Mouse (Mus musculus) limb, embryonic 12.5 days (tissue): Measurements from ENCODE around the gene Cdc42ep1. TPM values are rescaled to one million over a fixed set of nuclear protein-coding genes. Genes with fewer than 3 reads are reported as not detected.

Experiments used
- ATAC-seq: fragments of 200-750 bp; cut with Nextera tagmentation; 2 replicates; pipeline ENCODE4 v1.8.0; 2017; ENCODE audit warnings: low read depth, moderate TSS enrichment; ENCODE audit not compliant: insufficient number of reproducible peaks, insufficient read depth, low FRiP score, low TSS enrichment
- H3K27ac ChIP-seq: fragments of 300-500 bp; sonication (generic); 2 replicates; pipeline ENCODE4 v1.5.1; 2016; ENCODE audit warnings: mild to moderate bottlenecking, moderate library complexity
- H3K27me3 ChIP-seq: fragments of 300-500 bp; sonication (generic); 2 replicates; pipeline ENCODE4 v1.6.1; 2016; ENCODE audit warnings: mild to moderate bottlenecking, moderate library complexity
- H3K36me3 ChIP-seq: fragments of 300-500 bp; sonication (generic); 2 replicates; pipeline ENCODE4 v1.6.1; 2016; ENCODE audit warnings: mild to moderate bottlenecking, moderate library complexity
- H3K4me1 ChIP-seq: fragments of 300-500 bp; sonication (generic); replicated peaks from 2 replicates; pipeline ENCODE4 v1.6.1; 2016
- H3K4me2 ChIP-seq: fragments of 300-500 bp; sonication (generic); 2 replicates; pipeline ENCODE4 v1.6.1; 2016; ENCODE audit warnings: mild to moderate bottlenecking, moderate library complexity
- H3K4me3 ChIP-seq: fragments of 300-500 bp; sonication (generic); replicated peaks from 2 replicates; pipeline ENCODE4 v1.5.1; 2016; ENCODE audit warnings: mild to moderate bottlenecking
- H3K9ac ChIP-seq: fragments of 300-500 bp; sonication (generic); replicated peaks from 2 replicates; pipeline ENCODE4 v1.6.1; 2016; ENCODE audit warnings: mild to moderate bottlenecking, moderate library complexity
- H3K9me3 ChIP-seq: fragments of 300-500 bp; sonication (generic); 2 replicates; pipeline ENCODE4 v1.6.1; 2016; ENCODE audit warnings: mild to moderate bottlenecking, moderate library complexity
- WGBS: fragments of 180-500 bp; shearing (Covaris S2); methylation state at CpG from one replicate; pipeline ENCODE4 v1.1.7; 2016; 5-methylcytosine and 5-hydroxymethylcytosine counted together
- polyA plus RNA-seq: library from polyadenylated mRNA; unstranded; fragments of >200 nt; fragmentation: Nextera tagmentation; extraction: Ambion mirVana; gene quantifications from 2 replicates; pipeline ENCODE4 v1.2.1, GENCODE M21; 2016

The Cdc42ep1 gene
- polyA plus RNA-seq = 14.3 and 15.8 TPM in 2 replicates

DNA sequence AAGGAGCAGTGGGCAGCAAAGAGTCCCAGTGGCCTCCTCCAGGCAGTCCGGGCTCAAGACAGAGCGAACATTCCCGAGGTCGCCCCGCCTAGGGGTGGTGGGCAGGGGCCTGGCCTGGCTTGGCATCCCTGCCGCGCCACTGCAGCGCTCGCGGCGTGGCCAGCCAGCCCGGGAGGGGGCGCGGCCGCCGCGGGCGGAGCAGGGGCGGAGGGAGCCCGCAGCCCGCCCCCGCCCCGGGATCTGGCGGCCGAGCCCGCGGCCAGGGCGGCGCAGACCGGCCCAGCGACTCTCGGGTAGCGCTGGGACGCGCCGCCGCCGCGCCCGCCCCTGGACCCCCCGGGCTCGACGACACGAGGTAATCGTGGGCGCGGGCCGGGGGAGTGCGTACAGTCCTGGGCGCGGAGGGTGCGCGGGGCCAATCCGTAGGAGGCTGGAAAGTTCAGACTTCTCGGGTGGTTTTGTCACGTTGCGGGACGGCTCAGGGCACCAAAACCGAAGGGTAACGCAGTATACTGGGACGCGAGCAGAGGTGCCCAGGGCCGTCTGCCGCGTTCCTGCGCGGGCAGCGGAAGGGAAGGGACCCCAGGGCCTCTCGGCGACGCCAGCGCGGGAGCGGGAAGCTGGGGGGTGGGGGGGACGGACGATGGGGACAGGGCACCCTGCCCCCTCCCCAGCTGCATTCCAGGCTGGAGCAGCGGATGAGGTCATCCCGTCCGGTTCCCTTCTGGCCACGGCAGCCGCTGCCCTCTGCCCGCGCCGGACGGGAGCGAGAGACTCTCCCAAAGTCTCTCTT is at the start of gene Cdc42ep1:
TSS of gene Cdc42ep1 (plus strand) at position 254 of the 793 bp plus-strand sequence.
- peak within 1 kb of the TSS; percentile 70 for H3K9ac ChIP-seq
- peak within 1 kb of the TSS; percentile 88 for H3K4me2 ChIP-seq
- WGBS = under 1% methylated on average over 86 of the region's 86 CpGs
- peak; percentile 45; the same call in 1 of the 2 replicates for ATAC-seq
- peaks cover 61% of the 10 kb centered on the region for H3K4me1 ChIP-seq
- no peaks in the 10 kb centered on the region for H3K36me3 ChIP-seq
- H3K9me3 ChIP-seq = no peaks in the 10 kb centered on the region
- H3K27ac ChIP-seq = peak within 1 kb of the TSS; percentile 59; the same call in 1 of the 2 replicates
- peaks cover 29% of the 10 kb centered on the region for H3K27me3 ChIP-seq
- H3K4me3 ChIP-seq = peak within 1 kb of the TSS; percentile 59

DNA sequence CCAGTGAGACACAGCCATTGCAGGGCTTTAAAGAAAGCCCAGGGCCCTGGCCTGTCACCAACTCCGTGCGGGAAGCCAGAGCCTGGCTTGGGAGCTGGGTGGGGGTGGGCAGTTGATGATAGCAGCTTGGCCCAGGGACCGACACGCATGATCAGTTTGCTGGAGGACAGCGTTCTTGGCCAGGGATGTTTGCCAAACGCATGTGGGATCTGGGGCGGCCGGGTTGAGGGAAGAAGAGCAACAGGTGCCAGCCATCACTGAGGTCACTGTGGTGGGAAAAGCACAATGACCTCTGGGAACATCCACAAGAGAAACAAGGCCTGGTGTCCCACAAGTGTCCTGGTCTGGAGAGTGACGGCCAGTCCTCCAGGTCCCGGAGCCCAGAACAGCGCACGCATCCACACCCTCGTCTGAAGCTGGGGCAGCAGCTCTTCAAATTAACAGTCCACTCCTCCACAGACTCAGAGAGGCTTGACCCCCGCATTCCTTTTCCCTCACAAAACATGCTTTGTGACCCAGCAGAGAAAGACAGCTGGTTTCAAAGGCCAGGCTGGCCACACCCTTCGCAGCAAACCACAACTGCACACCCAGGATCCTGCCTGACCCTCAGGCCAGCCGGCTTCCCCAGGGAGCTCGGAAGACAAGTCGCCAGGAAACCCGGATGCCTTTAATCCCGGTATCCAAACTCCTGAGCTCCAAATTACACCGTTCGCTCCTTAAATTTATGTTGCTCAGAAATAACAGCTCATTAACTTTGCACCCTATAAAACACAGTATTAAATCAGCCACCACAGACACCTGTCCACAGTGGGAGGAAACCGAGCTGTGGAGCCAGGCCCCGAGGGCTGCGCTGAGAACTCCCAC is 46.0 kb upstream of the Cdc42ep1 start:
- Histone ChIP-seq H3K9me3 (no peaks in the 10 kb centered on the region), H3K4me2 (peak overlapping the region; percentile 17; the same call in 1 of the 2 replicates), H3K4me1 (peaks cover 24% of the 10 kb centered on the region), H3K4me3 (no peak overlapping the region), H3K27me3 (peaks cover 98% of the 10 kb centered on the region), H3K36me3 (no peaks in the 10 kb centered on the region), H3K9ac (no peak overlapping the region), H3K27ac (no peak overlapping the region)
- WGBS = 21% methylated on average over 25 of the region's 25 CpGs
- ATAC-seq = peak; percentile 57; the same call in 1 of the 2 replicates

GRCm38 (mm10) chr15:78797060-78797329 is 45.4 kb upstream of the Cdc42ep1 start:
- Histone ChIP-seq H3K4me3 (no peak overlapping the region), H3K36me3 (no peaks in the 10 kb centered on the region), H3K27ac (no peak overlapping the region), H3K9ac (no peak overlapping the region), H3K4me1 (peaks cover 28% of the 10 kb centered on the region), H3K9me3 (no peaks in the 10 kb centered on the region), H3K27me3 (peaks cover 98% of the 10 kb centered on the region), H3K4me2 (no peak overlapping the region)
- no peak for ATAC-seq
- WGBS = 39% methylated on average over 8 of the region's 8 CpGs

DNA sequence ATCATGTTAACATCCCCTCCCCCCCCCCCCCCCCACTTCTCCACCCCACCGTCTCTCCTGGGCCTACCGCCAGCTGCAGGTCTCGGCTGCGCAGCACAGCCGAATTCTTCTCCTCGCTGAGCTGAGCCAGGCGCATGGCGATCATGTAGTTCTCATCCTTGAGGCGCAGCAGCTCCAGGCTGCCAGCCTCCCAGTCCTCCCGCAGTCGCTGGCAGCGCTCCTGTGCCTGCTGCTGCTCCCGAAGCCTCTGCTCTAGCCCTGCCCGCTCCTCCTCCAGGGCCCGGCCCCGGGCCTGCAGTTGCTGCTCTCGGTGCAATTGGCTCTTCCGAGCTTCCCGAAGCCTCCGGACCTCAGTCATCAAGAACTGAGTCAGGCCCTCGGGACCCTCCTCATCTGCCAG is 43.4 kb upstream of the Cdc42ep1 start:
- 35% methylated on average over 21 of the region's 21 CpGs for WGBS
- no peak for ATAC-seq
- H3K27me3 ChIP-seq = peaks cover 98% of the 10 kb centered on the region
- H3K4me1 ChIP-seq = peaks cover 34% of the 10 kb centered on the region
- no peaks in the 10 kb centered on the region for H3K36me3 ChIP-seq
- H3K9ac ChIP-seq = no peak overlapping the region
- H3K4me3 ChIP-seq = no peak overlapping the region
- no peaks in the 10 kb centered on the region for H3K9me3 ChIP-seq
- no peak overlapping the region for H3K4me2 ChIP-seq
- no peak overlapping the region for H3K27ac ChIP-seq

DNA sequence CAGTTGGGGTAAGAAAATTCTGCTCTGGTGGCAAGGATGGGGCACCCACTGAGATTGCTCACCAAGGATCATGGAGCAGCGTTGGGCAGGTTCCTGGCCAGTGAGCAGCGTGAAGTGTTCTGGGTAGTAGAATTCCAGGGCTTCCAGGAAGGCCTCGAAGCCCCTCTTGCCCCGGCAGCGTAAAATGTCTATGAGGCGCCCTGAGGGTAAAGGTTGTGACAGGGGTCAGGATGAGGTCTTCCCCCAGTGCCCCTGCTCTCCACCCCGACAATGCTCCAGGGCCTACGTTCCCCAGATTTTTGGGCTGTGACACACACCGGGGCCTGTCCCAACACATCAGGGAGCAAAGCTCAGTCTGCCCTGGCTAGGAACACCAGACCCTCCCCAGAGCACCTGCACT is 40.9 kb upstream of the Cdc42ep1 start:
- Histone ChIP-seq H3K4me1 (peaks cover 24% of the 10 kb centered on the region), H3K4me3 (peak overlapping the region; percentile 56), H3K36me3 (no peaks in the 10 kb centered on the region), H3K4me2 (peak overlapping the region; percentile 75), H3K9ac (no peak overlapping the region), H3K9me3 (no peaks in the 10 kb centered on the region), H3K27me3 (peaks cover 98% of the 10 kb centered on the region), H3K27ac (no peak overlapping the region)
- 64% methylated on average over 9 of the region's 9 CpGs for WGBS
- no peak for ATAC-seq

GRCm38 (mm10) chr15:78801971-78802741 is 40.3 kb upstream of the Cdc42ep1 start:
- H3K9ac ChIP-seq = peak overlapping the region; percentile 54; the same call in 1 of the 2 replicates
- no peaks in the 10 kb centered on the region for H3K9me3 ChIP-seq
- H3K27ac ChIP-seq = no peak overlapping the region
- peaks cover 18% of the 10 kb centered on the region for H3K4me1 ChIP-seq
- H3K36me3 ChIP-seq = no peaks in the 10 kb centered on the region
- H3K4me2 ChIP-seq = peak overlapping the region; percentile 75
- H3K4me3 ChIP-seq = peak overlapping the region; percentile 56
- H3K27me3 ChIP-seq = peaks cover 98% of the 10 kb centered on the region
- 5% methylated on average over 64 of the region's 67 CpGs for WGBS
- no peak for ATAC-seq

DNA sequence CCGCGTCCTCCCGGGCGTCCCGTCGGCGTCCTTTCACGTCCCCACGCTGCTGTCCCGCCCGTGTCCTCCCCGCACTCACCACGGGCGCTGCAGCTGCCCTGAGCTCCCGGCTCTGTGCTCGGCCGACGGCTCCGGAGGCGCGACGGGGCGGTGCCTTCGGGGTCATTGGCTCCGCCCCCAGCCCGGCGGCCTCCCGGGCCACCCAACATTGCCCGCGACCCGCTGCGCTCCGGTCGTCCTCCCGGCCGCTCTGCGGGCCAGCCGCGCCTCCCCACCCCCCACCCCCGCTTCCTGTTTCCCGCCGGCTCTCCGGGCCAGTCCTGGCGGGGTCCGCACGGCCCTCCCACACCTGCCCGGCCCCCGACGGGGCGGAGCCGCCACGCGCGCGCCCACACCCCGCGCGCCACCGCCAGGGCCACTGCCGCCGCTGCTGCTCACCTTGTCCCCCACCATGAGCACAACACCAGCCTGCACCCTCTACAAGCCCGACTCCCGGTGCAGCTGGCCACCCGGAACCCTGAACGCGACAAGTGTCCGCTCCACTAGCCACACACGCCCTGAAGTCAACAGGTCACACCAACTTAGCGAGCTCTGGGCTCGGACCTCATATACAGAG is 39.5 kb upstream of the Cdc42ep1 start, which contains the start of gene Card10:
TSS of gene Card10 (minus strand) at position 267 of the 616 bp plus-strand sequence.
- H3K9ac ChIP-seq = peak within 1 kb of the TSS; percentile 54; the same call in 1 of the 2 replicates
- no peaks in the 10 kb centered on the region for H3K9me3 ChIP-seq
- peak within 1 kb of the TSS; percentile 56 for H3K4me3 ChIP-seq
- peak within 1 kb of the TSS; percentile 75 for H3K4me2 ChIP-seq
- WGBS = under 1% methylated on average over 70 of the region's 70 CpGs
- H3K36me3 ChIP-seq = no peaks in the 10 kb centered on the region
- peaks cover 98% of the 10 kb centered on the region for H3K27me3 ChIP-seq
- peaks cover 14% of the 10 kb centered on the region for H3K4me1 ChIP-seq
- H3K27ac ChIP-seq = no peak within 1 kb of the TSS
- peak; percentile 50; the same call in 1 of the 2 replicates for ATAC-seq

DNA sequence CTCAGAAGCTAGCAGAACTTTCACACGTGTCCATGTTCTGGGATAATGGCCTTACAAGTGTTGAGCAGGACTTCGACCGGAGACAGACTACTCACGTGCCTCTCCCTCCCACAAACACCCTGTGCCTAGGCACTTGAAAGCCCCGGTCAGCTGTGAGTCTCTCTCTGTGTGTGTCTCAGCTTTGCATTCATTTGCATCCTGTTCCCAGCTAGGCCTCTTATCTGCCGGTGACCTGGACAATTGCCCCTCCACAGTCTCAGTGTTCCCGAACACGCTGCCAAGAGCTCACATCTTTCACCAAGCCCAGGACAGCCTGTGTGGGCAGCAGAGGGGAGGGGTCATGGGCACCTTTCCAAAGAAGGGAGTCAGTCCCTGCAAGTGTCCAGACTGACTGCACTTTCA is 38.9 kb upstream of the Cdc42ep1 start:
- no peak for ATAC-seq
- H3K9me3 ChIP-seq = no peaks in the 10 kb centered on the region
- H3K9ac ChIP-seq = no peak overlapping the region
- peaks cover 98% of the 10 kb centered on the region for H3K27me3 ChIP-seq
- no peak overlapping the region for H3K4me3 ChIP-seq
- no peak overlapping the region for H3K4me2 ChIP-seq
- WGBS = 3% methylated on average over 8 of the region's 8 CpGs
- no peak overlapping the region for H3K27ac ChIP-seq
- H3K4me1 ChIP-seq = peaks cover 14% of the 10 kb centered on the region
- H3K36me3 ChIP-seq = no peaks in the 10 kb centered on the region

DNA sequence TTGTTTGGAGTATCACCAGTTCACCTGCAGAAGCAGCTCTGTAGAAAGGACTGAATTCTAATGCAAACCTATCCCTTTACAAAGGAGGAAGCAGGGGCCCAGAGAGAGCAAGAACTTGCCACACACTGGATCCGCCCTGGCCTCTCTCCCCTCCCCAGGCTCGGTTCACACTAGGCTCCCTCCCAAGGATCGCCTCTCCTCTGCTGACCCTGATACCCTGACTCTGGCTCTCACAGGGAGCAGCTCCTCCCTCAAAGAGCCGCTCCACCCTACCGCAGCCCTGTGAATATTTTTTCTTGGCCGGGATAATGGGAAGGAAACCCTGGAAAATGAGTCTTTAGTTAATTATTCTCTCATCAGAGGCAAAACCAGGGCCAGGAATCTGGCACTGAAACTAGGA is 38.1 kb upstream of the Cdc42ep1 start:
- H3K4me2 ChIP-seq = no peak overlapping the region
- ATAC-seq = no peak
- H3K9me3 ChIP-seq = no peaks in the 10 kb centered on the region
- H3K9ac ChIP-seq = no peak overlapping the region
- H3K36me3 ChIP-seq = no peaks in the 10 kb centered on the region
- H3K4me3 ChIP-seq = no peak overlapping the region
- H3K27ac ChIP-seq = no peak overlapping the region
- peaks cover 94% of the 10 kb centered on the region for H3K27me3 ChIP-seq
- 9% methylated on average over 6 of the region's 6 CpGs for WGBS
- peaks cover 11% of the 10 kb centered on the region for H3K4me1 ChIP-seq

- Histone ChIP-seq H3K4me1 (peaks cover 18% of the 10 kb centered on the region), H3K4me3 (no peak overlapping the region), H3K9ac (no peak overlapping the region; the same call in 1 of the 2 replicates), H3K4me2 (no peak overlapping the region), H3K36me3 (no peaks in the 10 kb centered on the region), H3K27me3 (peaks cover 92% of the 10 kb centered on the region), H3K27ac (no peak overlapping the region), H3K9me3 (no peaks in the 10 kb centered on the region)
- no peak for ATAC-seq
- WGBS = 72% methylated on average over 2 of the region's 2 CpGs
These were observed 37.1 kb upstream of the Cdc42ep1 start for GRCm38 (mm10) chr15:78805351-78805750.
